Mouse (Mus musculus) frontal cortex, postnatal 14 days (tissue): ENCODE measurements around the gene Vcan.

Experiments
- DNase-seq, 2 experiments: peaks; one replicate each; pipeline ENCODE4 v3.0.0; 2022; ENCODE audit warnings: low spot score in 2 of 2

The Vcan gene

DNA sequence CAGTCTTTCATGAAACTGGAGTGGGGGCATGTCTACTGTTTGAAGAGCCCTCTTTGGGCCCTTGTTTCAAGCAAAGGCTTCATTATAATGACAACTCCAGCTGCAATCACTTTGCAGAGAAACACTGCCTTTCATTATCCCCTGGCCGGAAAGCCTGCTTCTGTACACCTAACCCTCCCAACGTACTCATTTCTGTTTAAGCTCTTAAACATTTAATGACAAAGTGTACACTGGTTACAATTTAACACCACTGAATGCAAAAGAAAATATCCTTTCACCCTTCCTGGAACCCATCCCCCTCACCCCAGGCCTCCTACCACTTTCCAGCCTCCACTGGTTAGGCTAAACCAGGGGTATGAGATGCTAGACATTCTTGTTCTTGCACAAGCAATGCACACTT lies 15.8 kb downstream of the Vcan start:
- no peak for DNase-seq

DNA sequence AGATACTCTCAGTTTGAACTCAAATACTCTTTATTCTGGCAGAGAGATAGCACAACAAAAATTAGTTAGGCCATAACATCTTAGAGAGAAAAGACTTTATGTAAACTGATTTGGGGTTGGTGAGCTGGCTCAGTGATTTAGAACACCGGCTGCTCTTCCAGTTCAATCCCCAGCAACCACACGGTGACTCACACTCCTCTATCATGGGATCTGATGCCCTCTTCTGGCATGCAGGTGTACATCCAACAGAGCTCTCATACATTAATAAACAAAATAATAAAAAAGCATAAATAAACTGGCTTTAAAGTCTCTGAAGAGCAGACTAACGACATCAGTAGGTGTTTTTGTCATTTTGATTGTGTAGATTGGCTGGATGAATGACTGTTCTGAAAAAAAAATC lies 21.8 kb downstream of the Vcan start:
- DNase-seq: no peak

DNA sequence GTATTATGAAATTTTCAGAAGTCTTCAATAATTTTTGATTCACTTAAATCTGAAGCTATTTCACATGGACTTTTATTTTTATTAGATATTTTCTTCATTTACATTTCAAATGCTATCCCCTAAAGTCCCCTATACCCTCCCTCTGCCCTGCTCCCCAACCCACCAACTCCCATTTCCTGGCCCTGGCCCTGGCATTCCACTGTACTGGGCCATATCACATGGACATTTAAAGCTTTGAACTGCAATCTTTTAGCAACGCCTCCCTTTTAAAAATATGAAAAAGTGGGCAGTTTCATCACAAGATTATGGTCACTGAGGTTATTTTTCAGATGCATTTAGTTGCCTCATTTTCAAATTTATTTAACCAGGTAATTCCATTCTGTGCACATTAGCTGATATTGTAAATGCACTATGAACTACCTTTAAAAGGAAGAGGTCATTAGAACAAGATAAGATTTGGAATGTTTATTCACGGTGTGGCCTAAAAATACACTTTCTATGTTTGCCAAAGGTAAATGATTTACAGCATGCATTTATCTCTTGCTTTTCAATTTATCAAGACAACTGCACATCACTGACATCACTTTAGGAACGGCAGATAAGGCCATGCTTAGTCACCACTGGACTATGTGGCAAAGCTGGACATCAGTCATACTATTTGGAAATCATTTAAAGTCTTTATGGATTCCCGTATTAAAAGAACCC lies 32.7 kb downstream of the Vcan start:
- no peak for DNase-seq

DNA sequence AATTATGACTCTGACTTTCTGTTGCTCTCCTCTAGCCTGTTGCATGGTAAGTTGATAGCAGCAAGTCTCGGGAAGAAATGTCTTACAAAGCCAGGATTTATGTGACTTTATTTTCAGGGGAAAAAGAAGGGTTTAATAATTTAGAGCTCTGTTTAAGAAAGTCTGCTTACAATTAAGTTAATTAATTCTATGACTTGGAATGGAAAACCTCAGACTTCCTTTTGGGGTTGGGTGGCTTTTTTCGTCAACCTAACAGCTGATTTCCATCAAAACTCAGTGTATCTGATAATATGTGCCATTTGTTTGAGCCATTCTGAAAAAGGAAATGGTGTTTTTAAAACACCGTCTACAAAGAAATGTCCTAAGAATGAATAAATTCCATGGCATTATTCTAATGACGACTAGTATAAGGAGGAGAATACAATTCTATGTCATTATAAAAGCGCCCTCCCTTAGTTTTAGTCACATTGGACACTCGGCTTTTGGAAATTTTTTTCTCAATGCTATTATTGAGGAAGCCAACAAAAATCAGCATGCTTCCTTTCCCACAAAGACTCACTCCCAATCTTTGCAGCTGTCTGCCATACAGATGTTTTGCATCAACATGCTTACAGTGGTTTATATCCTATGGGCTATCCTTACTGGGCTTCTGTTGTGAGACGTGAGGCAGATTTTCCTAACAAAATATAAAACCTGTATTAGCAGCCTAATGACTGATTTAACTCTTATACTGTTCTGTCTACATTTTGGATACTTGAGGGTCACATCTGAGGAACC lies 34.0 kb downstream of the Vcan start:
- no peak for DNase-seq

DNA sequence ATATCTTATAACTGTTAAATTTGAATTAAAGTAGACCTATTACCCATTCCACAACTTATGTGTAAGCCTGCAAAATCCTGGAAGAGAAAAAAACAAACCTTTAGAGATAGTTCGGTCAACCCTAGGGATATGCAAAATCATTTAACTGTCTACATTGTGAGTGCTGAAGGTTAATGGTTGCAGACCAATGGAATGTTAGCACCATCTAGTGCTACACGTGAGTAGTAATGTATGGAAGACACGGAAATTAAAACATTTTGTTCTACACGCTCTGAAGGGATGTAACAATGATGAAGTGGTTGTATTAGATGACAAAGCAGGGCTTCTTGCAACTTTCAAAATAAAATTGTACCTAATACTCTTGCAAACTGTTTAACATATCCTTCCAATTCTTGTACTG lies 39.9 kb downstream of the Vcan start:
- no peak for DNase-seq

DNA sequence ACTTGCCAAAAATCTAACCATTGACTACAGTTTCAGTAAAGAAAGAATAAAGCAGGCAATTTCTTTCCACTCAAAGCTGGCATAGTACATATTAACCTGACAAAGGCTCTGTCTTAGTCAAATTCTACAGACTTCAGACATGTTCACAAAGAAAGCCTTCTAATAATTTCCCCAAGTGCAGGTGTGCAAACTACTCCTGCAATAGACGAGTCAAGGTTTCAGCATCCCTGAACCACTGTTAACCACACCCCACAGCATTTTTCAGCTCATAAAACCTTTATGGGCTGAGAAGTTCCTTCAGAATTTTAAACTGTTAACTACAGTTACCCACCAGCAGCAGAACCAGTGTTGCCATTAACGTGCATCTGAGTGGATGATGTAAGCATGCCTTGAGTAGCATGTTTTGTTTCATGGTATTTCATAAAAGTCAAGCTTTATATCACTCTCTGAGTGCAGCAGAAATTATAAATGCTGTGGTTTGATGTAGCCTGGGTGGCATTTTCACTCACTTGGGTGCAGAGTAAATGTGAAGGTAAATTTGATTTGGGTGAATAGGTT lies 42.2 kb downstream of the Vcan start:
- DNase-seq: no peak

DNA sequence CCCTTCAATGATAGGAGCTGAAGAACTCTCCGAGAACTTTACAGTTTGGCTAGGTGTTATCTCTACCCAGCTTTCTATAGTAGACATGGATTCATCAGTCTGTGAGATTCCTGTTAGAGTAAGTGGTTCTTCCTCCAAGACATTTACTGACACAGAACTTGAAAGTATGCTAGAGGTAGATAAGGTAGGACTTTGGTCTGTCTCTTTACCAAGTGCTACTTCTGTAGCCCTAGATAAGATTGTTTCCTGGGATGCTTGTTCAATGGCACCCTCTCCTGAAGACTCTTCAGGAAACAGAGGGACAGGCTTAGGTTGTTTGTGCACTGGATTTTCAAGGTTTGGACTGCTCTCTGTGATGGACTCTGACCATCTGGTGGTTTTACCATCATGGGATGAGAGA lies 49.7 kb downstream of the Vcan start:
- no peak for DNase-seq

DNA sequence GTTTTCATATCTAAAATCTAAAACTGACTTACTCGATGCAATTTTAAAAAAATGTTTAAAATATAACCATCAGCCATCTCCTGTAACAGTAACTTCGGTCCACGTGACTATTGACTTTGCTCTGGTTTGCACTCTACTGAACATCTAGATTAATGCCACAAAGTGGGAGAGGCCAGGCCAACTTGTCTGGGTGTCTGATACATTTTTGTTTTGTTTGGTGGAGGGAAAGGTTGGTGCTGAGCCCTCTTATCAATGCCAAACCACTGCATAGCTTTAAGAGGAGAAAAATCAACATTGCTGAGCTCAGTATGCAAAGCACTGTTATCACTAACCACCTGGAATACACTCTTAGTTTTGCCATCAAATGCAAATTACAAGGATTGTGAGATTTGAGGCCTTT lies 58.8 kb downstream of the Vcan start:
- no peak for DNase-seq

DNA sequence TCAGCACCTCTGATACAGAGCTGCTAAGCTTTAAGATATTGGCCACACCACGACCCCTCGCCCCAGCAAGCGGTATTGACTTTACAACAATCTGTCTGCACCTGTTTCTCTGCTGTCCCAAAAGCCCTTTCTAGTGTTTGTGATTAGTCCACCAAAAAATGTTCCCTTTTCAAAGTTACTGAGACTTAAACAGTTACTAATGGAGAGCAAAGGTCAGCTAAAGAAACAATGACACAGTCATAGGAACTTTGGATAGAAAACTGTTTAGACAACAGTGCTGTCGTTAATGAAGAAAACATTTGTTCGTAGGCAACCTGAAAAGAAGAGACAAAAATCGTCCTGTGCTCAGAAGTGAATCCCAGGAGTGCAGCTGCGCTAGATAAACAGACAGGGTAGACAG lies 60.1 kb downstream of the Vcan start:
- no peak for DNase-seq

DNA sequence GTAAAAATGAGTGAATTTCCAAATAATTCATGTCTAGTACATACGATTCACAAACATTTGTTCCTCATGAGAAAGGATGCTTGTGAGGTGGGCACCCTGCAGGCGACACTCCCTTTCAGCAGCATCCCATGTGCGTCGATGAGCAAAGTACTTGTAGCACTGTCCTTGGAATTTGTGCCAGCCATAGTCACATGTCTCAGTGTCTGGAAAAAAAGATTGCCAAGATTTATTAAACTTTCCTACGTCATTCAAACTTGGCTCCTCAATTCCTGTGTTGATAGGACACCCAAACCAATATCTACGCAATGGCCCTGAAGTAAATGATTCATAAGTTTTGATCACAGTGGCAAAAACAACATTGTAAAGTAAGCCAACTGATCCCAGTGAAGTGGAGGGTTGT lies 62.6 kb downstream of the Vcan start:
- no peak for DNase-seq

DNA sequence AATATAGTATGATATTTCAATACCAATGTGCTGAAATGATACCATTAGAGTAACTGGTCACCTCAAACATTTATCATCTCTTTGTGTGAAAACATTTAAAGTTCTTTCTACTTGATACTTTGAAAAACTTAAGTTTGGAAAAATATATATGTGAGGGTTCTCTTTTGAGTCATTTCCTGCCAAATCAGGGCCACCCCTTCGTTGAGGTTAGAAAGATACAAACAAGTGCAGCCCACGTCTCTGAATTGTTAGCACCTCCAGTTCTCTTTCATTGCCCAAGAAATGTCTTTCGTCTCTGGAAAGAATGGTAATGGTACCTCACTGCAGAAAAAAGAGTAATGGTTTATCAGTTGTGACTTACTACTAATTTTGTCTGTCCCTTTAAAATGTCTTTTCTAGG lies 71.8 kb downstream of the Vcan start:
- DNase-seq: no peak

DNA sequence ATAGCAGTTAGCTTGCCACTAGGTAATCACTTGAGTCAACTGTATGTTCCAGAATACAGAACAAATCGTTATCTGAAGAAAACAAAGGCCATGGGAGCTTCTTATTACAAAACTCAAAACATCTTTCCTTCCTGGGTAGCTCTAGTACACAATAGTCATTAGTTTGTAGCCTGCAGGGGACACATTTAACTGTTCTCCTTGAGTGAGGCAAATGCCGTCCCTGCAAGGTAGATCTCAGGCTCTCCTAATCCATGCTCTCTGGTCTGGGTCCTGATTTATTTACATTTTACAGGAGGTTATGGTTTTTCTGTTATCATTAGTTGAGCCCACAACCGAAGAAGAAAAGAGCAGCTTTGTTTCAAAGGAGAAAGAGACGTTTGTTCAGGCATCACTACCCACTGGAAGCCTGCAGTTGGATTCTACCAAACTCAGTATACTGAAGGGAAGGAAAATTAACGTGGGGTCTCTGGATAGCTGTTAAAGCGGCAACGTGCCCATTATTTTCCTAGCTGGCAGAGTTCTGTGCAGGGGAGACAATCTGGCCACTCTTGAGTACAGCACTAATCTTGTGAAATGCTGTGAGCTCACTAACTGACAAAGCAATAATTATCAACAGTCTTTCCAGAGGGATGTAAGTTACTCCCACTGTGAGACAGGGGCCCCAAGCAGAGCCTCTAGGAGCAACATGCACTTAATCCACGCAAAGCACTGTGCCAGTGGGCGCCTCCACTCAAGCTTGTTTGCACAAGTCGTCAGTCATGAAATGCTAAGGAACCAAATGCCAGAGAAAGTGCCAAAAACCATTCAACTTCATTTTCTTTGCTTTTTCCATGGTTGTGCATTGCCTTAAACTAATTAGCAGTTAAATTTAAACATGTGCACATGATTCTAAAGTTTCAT lies 73.1 kb downstream of the Vcan start:
- DNase-seq: no peak

DNA sequence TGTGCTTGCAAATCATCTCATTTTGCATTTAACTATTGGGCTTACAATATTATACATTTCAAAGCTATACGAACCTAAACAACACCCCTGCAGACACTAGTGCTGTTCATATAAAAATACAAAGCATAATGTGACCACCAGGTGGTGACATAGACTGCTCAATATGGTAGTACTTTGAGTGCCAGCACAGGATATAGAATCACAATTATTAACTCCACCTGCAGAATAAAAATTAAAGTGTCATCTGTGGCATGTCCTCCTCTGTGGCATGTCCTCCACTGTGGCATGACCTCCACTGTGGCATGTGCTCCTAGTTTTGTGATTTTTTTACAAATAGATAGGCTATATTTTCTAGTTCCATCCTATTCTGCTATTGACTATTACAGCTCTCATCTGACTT lies 74.2 kb downstream of the Vcan start:
- no peak for DNase-seq

DNA sequence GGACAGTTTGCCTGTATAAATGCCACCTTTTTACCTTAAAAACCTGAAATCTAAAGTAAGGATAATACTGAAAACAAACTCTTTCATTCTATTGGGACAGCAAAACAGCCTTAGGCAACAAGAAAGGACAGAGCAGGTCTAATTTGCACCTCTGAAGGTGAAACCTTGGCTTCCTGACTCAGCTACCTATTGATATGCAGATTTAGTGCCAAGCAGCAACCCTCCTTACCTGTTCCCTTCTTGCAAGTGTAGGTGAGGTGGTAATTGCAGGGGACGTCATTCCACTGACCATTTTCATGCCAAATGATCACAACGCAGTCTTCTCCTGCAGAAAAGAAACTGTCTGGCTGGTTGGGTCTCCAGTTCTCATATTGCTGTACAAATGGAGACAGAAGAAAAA lies 80.6 kb downstream of the Vcan start:
- DNase-seq: no peak

DNA sequence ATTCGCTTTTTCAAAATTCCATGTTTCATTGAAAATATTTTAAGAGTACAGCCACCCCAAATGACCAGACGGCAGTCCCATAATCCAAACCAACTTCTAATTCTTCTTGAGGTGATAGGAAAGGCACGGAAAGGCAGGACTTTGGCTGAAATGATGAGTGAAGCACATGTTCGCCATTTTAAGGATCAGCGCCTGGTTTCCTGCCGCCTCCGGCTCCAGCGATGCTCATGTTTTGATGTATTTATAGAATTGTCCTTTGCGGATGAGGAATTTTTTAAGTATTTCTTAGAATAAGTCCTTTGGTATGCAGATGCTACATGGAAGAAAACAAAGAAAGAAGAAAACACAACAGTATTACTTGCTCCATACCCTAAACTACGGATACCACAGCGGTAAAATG lies 85.3 kb downstream of the Vcan start:
- no peak for DNase-seq

DNA sequence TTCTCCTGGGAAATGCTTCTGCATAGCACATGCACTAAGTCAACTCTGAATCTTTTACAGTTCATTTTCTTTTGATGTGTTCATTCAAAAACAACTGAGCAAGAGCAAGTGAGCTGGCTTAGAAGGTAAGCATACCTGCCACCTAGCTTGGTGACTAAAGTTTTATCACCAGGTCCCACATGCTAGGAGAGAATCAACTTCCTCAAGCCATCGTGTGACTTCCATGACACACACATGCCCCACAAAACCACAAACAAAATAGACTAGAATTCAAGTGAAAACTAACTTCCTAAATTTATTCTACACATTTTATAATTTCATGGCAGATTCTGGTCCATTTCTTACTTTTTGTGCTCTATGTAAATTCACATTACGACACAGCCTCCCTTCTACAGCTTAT lies 89.0 kb downstream of the Vcan start:
- DNase-seq: no peak

DNA sequence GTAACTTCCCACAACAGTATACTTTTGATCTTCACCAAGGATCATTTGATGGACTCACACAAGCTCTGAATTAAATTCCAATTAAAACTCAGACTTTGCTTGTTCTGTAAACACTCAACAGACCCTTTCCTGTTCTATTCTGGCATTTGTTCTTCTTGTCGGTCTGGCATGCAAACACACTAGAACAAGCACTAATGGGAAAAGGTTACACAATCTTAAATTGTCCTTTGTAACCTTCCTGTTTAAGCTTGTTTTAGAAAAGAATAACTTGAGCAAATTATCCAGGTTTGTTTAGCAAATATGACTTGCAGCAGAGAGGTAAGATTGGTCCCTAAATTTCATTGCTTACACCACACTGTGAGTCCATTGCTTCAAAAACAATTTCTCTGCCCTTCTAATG lies 89.5 kb downstream of the Vcan start:
- no peak for DNase-seq

DNA sequence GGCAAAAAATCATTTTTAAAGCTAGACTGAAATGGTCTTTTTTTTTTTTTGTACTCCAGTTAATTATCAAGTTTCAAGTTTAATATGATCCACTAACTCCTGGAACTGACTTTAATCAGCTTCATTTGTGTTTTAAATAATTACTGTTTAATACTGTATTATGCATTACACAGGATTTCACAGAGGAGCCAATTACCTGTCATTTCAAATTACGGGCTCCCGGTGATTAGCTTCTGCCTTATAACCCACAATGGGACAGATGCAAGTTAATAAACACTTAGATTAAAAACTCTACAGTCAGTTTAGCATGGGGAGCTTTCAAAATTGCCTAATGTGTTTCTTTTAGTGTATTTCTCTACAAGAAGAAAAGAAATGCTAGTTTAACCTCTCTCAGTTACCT lies 96.7 kb downstream of the Vcan start:
- no peak for DNase-seq

DNA sequence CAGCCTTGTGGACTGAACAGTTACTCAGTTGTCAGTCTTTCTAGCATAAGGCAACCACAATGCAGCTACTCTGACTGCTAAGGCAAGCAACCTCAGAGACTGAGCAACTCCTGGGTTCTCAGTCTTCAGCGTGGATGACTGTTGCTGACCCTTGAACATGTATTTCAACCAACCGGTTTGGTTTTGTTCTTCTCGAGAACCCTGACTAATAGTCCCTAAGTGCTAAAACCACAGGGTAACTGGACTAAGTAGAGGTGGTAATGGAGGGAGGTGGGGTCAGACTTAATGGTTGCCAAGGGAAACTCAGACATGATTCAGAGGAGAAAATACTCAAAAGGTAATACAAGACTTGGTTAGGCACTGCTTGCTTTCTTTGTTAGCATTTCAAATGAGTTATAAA lies 105.3 kb downstream of the Vcan start:
- DNase-seq: no peak

DNA sequence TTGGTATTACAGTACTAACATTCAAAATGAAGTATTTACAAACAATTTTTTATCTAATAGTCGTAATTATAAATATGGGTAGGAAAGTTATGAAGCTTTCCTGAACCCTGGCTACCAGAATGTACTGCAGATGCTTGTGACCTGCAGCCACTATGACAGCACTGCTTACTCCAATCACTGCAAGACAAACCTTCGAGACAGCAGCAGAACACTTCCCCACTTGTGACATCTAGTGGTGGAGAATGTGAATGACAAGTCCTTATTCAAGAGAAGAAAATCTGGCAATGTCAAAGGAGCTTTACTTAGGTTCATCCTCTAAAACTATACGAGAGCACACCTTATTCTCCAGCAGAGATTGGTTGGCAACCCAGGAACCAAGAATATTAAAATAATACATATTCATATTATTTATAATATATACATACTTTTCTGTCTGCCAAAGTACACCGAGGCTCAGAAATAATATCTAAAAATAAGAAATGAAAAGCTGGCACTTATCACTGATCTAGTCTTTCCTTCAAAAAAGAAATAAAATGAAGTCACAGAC lies 108.1 kb downstream of the Vcan start:
- DNase-seq: no peak

DNA sequence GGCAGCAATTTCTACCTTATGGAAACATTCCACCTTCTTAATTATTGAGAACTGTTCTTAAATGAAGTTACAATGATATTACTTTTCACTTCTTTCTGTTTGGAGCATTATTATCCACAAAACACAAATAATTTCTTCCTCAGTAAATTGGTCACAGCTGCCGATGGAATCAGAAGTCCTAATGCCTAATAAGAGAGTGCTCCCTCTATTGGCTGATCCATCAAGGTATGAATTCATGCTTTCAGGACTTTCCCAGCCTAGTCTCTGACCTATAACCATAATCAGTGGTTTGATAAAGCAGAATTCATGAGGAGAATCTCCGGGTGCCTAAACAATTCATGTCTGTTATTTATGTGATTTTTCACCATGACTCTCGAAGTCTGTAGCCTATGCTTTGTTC lies 123.2 kb downstream of the Vcan start:
- no peak for DNase-seq

DNA sequence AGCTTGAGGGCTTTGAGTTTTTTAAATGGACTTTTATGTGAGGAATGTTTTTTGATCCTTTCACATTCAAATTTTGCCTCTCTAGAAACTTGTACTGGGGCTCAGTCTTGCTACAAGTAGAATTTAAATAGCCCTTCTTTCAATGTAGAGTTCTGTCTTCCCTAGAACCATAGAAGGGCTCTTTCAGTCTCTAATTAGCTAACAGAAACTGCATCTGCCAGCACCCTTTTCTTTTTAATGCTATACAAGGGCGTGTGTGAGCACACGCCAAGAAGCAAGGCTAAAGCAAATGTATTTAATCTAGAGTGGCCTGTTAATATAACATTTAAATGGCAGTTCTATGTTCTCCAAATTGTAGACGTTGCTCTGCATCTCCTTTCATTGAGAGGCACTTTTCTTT lies 134.9 kb downstream of the Vcan start:
- no peak for DNase-seq
